Mouse (Mus musculus): Measurements from ENCODE around the gene Arhgef12. TPM values are rescaled to one million over a fixed set of nuclear protein-coding genes. Genes with fewer than 3 reads are reported as not detected.

Arhgef12 gene
- polyA plus RNA-seq, 1 experiment, result 7.1 TPM

- H3K4me1 ChIP-seq (replicated peaks; ENCODE audit: control insufficient read depth, insufficient read depth, low read length), result peaks cover 7% of the 10 kb centered on the region
- no peaks in the 10 kb centered on the region for H3K36me3 ChIP-seq (ENCODE audit: control insufficient read depth, insufficient read depth, low read length)
- 15% methylated on average over 22 of the region's 22 CpGs for WGBS
- no peak for DNase-seq
- peak overlapping the region; percentile 46 for H3K4me3 ChIP-seq (ENCODE audit: control insufficient read depth, insufficient read depth, low read length)
- TF ChIP-seq CTCF (IDR thresholded peaks at IDR 0.05; ENCODE audit: borderline replicate concordance, control insufficient read depth, extremely low read depth, insufficient read depth, low read length, poor library complexity) (no peak), POLR2A (IDR thresholded peaks at IDR 0.05; ENCODE audit: control insufficient read depth, extremely low read depth, insufficient read depth, low read length, poor library complexity) (no peak)
- peaks cover 15% of the 10 kb centered on the region for H3K27me3 ChIP-seq (ENCODE audit: control insufficient read depth, insufficient read depth, low read length)
- no peak overlapping the region for H3K27ac ChIP-seq (ENCODE audit: control insufficient read depth, insufficient read depth, low read length)
Observed at GRCm38 (mm10) chr9:43106426-43107186, 433 bp downstream of the Arhgef12 start.

- TF ChIP-seq POLR2A (IDR thresholded peaks at IDR 0.05; ENCODE audit: control insufficient read depth, extremely low read depth, insufficient read depth, low read length, poor library complexity) (no peak), CTCF (IDR thresholded peaks at IDR 0.05; ENCODE audit: borderline replicate concordance, control insufficient read depth, extremely low read depth, insufficient read depth, low read length, poor library complexity) (0 out of 2 replicates have a peak, but pooled peaks have one; percentile 16)
- H3K27ac ChIP-seq (ENCODE audit: control insufficient read depth, insufficient read depth, low read length), result no peak overlapping the region
- peak overlapping the region; percentile 46 for H3K4me3 ChIP-seq (ENCODE audit: control insufficient read depth, insufficient read depth, low read length)
- 1% methylated on average over 86 of the region's 91 CpGs for WGBS
- peak; percentile 51 for DNase-seq
- H3K36me3 ChIP-seq (ENCODE audit: control insufficient read depth, insufficient read depth, low read length), result no peaks in the 10 kb centered on the region
- H3K4me1 ChIP-seq (replicated peaks; ENCODE audit: control insufficient read depth, insufficient read depth, low read length), result peaks cover 7% of the 10 kb centered on the region
- H3K27me3 ChIP-seq (ENCODE audit: control insufficient read depth, insufficient read depth, low read length), result peaks cover 15% of the 10 kb centered on the region
Observed at GRCm38 (mm10) chr9:43105664-43106361, 1.2 kb downstream of the Arhgef12 start.

DNA sequence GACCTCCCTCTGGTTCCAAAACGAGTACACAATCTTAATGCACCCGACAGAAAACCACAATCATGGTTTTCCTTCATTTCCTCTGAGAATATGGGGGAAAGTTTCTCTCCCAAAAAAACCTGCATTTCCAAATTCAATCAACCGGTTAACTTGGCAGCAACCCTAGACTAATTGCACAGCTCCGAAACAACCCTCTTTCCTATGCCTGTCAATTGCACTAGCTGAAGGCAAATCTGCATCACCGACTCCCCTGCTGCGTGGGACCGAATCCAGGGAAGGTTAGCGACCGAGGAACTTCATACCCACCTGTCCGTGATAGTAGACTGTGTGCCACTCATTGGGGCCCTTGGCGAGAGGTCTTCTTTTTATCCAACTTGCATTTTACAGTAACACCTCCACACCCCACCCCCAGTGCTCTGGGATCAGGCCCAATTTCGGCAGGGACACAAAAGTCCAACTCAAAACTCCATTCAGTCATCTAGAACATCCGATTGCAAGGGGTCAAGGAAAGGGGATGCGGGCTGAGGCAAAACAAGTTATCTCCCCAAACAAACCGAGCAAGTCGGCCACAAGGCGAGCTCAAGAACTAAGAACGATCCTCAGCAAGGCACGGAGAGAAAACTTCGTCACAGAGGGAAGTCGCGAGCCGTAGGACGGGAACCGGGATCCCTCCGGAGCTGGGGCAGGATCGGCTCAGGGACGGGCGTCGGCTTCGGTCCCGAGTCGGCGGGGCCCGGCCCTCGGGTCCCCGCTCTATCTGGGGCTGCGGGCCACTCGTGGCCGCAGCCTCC is 2.0 kb downstream of the Arhgef12 start:
- 1% methylated on average over 40 of the region's 40 CpGs for WGBS
- TF ChIP-seq POLR2A (IDR thresholded peaks at IDR 0.05; ENCODE audit: control insufficient read depth, extremely low read depth, insufficient read depth, low read length, poor library complexity), result no peak
- no peak for TF ChIP-seq CTCF (IDR thresholded peaks at IDR 0.05; ENCODE audit: borderline replicate concordance, control insufficient read depth, extremely low read depth, insufficient read depth, low read length, poor library complexity)
- Histone ChIP-seq H3K36me3 (ENCODE audit: control insufficient read depth, insufficient read depth, low read length) (no peaks in the 10 kb centered on the region), H3K27ac (ENCODE audit: control insufficient read depth, insufficient read depth, low read length) (no peak overlapping the region), H3K27me3 (ENCODE audit: control insufficient read depth, insufficient read depth, low read length) (peaks cover 15% of the 10 kb centered on the region), H3K4me3 (ENCODE audit: control insufficient read depth, insufficient read depth, low read length) (peak overlapping the region; percentile 46), H3K4me1 (replicated peaks; ENCODE audit: control insufficient read depth, insufficient read depth, low read length) (peaks cover 7% of the 10 kb centered on the region)
- DNase-seq, result no peak

- no peak overlapping the region for H3K4me3 ChIP-seq (ENCODE audit: control insufficient read depth, insufficient read depth, low read length)
- 27% methylated on average over 4 of the region's 4 CpGs for WGBS
- H3K36me3 ChIP-seq (ENCODE audit: control insufficient read depth, insufficient read depth, low read length), result no peaks in the 10 kb centered on the region
- H3K4me1 ChIP-seq (replicated peaks; ENCODE audit: control insufficient read depth, insufficient read depth, low read length), result peaks cover 7% of the 10 kb centered on the region
- H3K27ac ChIP-seq (ENCODE audit: control insufficient read depth, insufficient read depth, low read length), result no peak overlapping the region
- TF ChIP-seq CTCF (IDR thresholded peaks at IDR 0.05; ENCODE audit: borderline replicate concordance, control insufficient read depth, extremely low read depth, insufficient read depth, low read length, poor library complexity) (no peak), POLR2A (IDR thresholded peaks at IDR 0.05; ENCODE audit: control insufficient read depth, extremely low read depth, insufficient read depth, low read length, poor library complexity) (no peak)
- peaks cover 15% of the 10 kb centered on the region for H3K27me3 ChIP-seq (ENCODE audit: control insufficient read depth, insufficient read depth, low read length)
- no peak for DNase-seq
Observed at GRCm38 (mm10) chr9:43104526-43104872, 2.5 kb downstream of the Arhgef12 start.

DNA sequence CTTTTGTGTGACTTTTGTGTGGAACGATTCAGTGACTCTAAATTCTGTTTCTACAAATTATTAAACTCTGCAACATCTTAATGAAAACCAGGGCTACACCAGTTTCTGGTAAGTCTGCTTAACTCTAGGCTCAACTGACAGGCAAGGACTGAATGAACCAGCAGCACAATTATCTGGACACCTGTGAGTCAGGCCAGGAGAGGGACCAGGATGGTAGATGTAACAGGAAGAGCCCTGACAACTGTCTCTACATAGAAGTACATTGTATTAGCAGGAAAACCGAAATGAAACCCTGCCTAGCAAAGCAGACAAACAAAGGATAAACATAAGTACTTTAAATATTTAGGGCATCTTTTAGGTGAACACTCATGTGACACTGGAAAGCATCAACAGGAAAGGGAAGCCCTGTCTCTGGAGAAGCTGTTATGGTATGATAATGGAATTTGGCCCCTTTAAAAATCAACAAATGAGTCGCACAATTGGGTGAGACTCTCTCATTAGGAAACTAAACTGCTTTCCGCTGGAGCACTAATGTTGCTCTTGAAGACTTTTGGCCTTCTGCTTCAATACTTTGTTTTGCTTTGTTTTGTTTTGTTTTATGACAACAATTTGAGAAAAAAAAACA is 3.3 kb downstream of the Arhgef12 start:
- Histone ChIP-seq H3K4me1 (replicated peaks; ENCODE audit: control insufficient read depth, insufficient read depth, low read length) (peaks cover 7% of the 10 kb centered on the region), H3K27ac (ENCODE audit: control insufficient read depth, insufficient read depth, low read length) (no peak overlapping the region), H3K4me3 (ENCODE audit: control insufficient read depth, insufficient read depth, low read length) (no peak overlapping the region), H3K27me3 (ENCODE audit: control insufficient read depth, insufficient read depth, low read length) (peaks cover 15% of the 10 kb centered on the region), H3K36me3 (ENCODE audit: control insufficient read depth, insufficient read depth, low read length) (no peaks in the 10 kb centered on the region)
- no peak for TF ChIP-seq POLR2A (IDR thresholded peaks at IDR 0.05; ENCODE audit: control insufficient read depth, extremely low read depth, insufficient read depth, low read length, poor library complexity)
- TF ChIP-seq CTCF (IDR thresholded peaks at IDR 0.05; ENCODE audit: borderline replicate concordance, control insufficient read depth, extremely low read depth, insufficient read depth, low read length, poor library complexity), result no peak
- WGBS, result 84% methylated on average over 4 of the region's 4 CpGs
- DNase-seq, result no peak

DNA sequence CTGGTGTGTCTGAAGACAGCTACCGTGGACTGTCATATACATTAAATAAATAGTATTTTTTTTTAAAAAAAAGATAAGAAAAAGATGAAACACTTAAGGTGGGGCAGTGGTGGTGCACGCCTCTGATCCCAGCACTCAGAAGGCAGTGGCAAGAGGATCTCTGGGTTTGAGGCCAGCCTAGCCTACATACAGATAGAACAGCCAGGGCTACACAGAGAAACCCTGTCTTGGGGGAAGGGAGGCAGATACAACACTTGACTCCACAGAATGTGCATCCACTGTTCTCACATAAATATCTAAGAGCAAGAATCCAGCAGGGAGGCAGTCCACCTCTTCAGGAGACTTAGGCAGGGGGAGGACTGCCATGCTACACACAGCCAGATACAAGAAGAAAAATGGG is 4.1 kb downstream of the Arhgef12 start:
- H3K27ac ChIP-seq (ENCODE audit: control insufficient read depth, insufficient read depth, low read length), result no peak overlapping the region
- TF ChIP-seq POLR2A (IDR thresholded peaks at IDR 0.05; ENCODE audit: control insufficient read depth, extremely low read depth, insufficient read depth, low read length, poor library complexity) (no peak), CTCF (IDR thresholded peaks at IDR 0.05; ENCODE audit: borderline replicate concordance, control insufficient read depth, extremely low read depth, insufficient read depth, low read length, poor library complexity) (no peak)
- no peak for DNase-seq

More for the DNA sequence above, 4.1 kb downstream of the Arhgef12 start:
- WGBS, result 97% methylated on average over 2 of the region's 2 CpGs
- Histone ChIP-seq H3K4me3 (ENCODE audit: control insufficient read depth, insufficient read depth, low read length) (no peak overlapping the region), H3K4me1 (replicated peaks; ENCODE audit: control insufficient read depth, insufficient read depth, low read length) (peaks cover 7% of the 10 kb centered on the region), H3K36me3 (ENCODE audit: control insufficient read depth, insufficient read depth, low read length) (no peaks in the 10 kb centered on the region), H3K27me3 (ENCODE audit: control insufficient read depth, insufficient read depth, low read length) (peaks cover 15% of the 10 kb centered on the region)
